Mouse (Mus musculus) urinary bladder, postnatal 36 days (tissue): ENCODE data around the gene Oser1.
"Not testable (repeated sequence)": the region's sequence is repeated elsewhere in the genome, so short reads cannot be mapped to it uniquely, and the experiment has no call there.

Experiments used
- DNase-seq, 2 experiments: peaks; one replicate each; pipeline ENCODE4 v3.0.0; 2022; ENCODE audit warnings: low spot score in 2 of 2, mixed read lengths in 1 of 2

The Oser1 gene

GRCm38 (mm10) chr2:163424597-163424996 lies at the start of gene Oser1:
Gene Oser1, minus strand, starts transcription at chr2:163424697.
- DNase-seq = no peak

- peak; percentile 95 to 96 for DNase-seq
These were observed 48.0 kb upstream of the Oser1 start, which contains the start of gene Fitm2 for GRCm38 (mm10) chr2:163472466-163472851. Gene Fitm2, minus strand, starts transcription at chr2:163472629.

GRCm38 (mm10) chr2:163471710-163472465 lies 47.4 kb upstream of the Oser1 start:
- DNase-seq = peak in 1 of 2 experiments; percentile 52

- DNase-seq = peak in 1 of 2 experiments; percentile 41
These were observed 46.6 kb upstream of the Oser1 start for GRCm38 (mm10) chr2:163471136-163471535.

GRCm38 (mm10) chr2:163469711-163470110 lies 45.2 kb upstream of the Oser1 start:
- DNase-seq = no peak

GRCm38 (mm10) chr2:163468866-163469265 lies 44.4 kb upstream of the Oser1 start:
- no peak for DNase-seq

GRCm38 (mm10) chr2:163467585-163467984 lies 43.1 kb upstream of the Oser1 start:
- no peak for DNase-seq

- DNase-seq = no peak
These were observed 42.3 kb upstream of the Oser1 start for GRCm38 (mm10) chr2:163466771-163467170.

- no peak for DNase-seq
These were observed 40.1 kb upstream of the Oser1 start for GRCm38 (mm10) chr2:163464562-163464961.

- no peak for DNase-seq
These were observed 39.5 kb upstream of the Oser1 start for GRCm38 (mm10) chr2:163463998-163464397.

GRCm38 (mm10) chr2:163463251-163463769 lies 38.8 kb upstream of the Oser1 start:
- no peak for DNase-seq

GRCm38 (mm10) chr2:163462801-163463200 lies 38.3 kb upstream of the Oser1 start:
- no peak for DNase-seq

GRCm38 (mm10) chr2:163462386-163462785 lies 37.9 kb upstream of the Oser1 start:
- DNase-seq = no peak

- not testable (repeated sequence) for DNase-seq
These were observed 36.8 kb upstream of the Oser1 start for GRCm38 (mm10) chr2:163461307-163461706.

GRCm38 (mm10) chr2:163460622-163461021 lies 36.1 kb upstream of the Oser1 start:
- DNase-seq = no peak

GRCm38 (mm10) chr2:163459380-163459779 lies 34.9 kb upstream of the Oser1 start:
- DNase-seq = no peak

- DNase-seq = no peak
These were observed 34.2 kb upstream of the Oser1 start for GRCm38 (mm10) chr2:163458539-163459265.

- DNase-seq = no peak
These were observed 28.9 kb upstream of the Oser1 start for GRCm38 (mm10) chr2:163453378-163453777.

- no peak for DNase-seq
These were observed 28.2 kb upstream of the Oser1 start for GRCm38 (mm10) chr2:163452738-163453137.

- no peak for DNase-seq
These were observed 26.3 kb upstream of the Oser1 start for GRCm38 (mm10) chr2:163450668-163451295.

GRCm38 (mm10) chr2:163449276-163449675 lies 24.8 kb upstream of the Oser1 start:
- no peak for DNase-seq

GRCm38 (mm10) chr2:163447375-163447774 lies 22.9 kb upstream of the Oser1 start:
- DNase-seq = no peak
